Mouse (Mus musculus) layer of hippocampus, postnatal 25 days (tissue): ENCODE data around the gene Pik3cd. TPM values are rescaled to one million over a fixed set of nuclear protein-coding genes. Genes with fewer than 3 reads are reported as not detected.

Experiments used
- DNase-seq, 2 experiments: peaks; one replicate each; pipeline ENCODE4 v3.0.0; 2022; ENCODE audit warnings: mixed read lengths in 2 of 2, low spot score in 1 of 2; ENCODE audit errors: extremely low spot score in 1 of 2
- total RNA-seq, 2 experiments: library from RNA; stranded (reverse); gene quantifications; 2 replicates each; pipeline ENCODE4 v1.2.3; 2021

Gene Pik3cd
- total RNA-seq, 2 experiments from 2014 or later, result 22.9 to 25.2 TPM

DNA sequence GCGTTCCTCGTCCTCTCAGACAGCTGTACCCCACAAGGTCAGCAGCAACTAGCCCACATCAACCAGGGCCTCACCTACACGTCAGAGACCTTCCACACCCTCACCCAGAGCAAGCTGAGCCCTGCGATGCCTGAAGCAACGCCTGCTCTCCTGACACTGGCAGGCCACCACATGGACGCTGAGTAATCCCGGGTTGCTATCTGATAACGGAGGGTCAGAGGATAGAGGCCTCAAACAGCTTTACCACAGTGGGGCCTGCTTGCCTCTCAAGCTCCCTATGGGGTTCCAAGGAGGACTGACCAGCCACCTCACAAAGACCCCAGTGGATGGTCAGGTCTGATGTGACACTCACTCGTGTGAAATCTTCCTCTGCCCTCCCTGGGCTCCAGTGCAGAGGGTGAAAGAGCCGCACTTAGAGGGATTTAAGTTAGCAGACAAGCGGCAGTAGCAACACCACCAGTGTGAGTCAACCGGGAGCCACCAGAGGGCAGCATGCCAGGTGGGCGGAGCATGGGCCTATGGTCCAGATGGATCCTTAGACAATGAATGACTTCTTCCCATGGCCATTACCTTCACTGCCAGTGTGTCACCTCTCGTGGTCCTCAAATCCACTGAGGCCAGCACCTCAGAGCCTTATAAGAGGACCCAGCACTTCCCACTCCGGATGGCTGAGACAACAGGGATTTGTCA lies 23.4 kb upstream of the Pik3cd start:
- peak; percentile 67 to 75 for DNase-seq

GRCm38 (mm10) chr4:149724916-149725470 lies 22.6 kb upstream of the Pik3cd start:
- no peak for DNase-seq

DNA sequence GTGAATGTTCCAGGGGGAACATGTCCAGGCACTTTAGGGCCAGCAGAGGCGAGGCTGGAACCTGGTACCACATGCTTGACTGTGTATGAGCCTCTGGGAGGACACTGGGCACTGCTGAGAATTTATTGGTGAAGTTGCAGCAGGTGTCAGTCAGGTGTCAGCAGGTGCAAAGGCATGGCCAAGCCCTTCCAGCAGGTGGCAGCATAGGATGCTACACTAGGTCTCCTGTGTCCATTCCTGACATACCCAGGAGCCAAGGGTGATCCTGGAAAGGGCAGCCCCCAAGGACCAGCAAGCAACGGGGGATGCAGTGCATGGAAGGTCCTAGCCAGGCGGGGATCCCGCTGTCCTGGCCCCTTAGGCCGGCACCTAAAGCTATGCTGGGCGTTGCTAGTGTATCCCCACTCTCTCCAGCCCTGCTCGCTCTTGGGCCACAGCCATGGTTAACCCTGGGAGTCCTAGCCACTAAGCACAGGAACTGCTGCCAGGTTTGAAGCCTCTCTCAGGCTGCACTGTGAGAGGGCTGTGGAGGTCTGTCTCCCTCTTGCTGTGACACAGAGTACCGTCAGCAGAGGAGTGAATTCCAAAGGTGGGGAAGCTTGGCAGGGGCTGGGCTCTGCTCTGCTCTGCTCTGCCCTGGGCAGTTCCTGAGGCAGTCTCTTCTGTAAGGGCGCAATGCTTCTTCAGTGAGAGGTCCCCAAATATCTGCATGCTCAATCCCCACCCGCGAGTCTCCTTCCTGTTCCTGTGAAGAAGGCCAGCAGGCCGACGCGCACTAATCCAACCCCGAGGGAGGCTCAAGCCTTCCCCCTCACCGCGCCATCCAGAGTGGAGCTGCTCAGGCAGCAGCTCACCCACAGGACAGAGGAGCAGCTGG lies 21.7 kb upstream of the Pik3cd start:
- peak in 1 of 2 experiments; percentile 47 for DNase-seq

- no peak for DNase-seq
Measured at GRCm38 (mm10) chr4:149723021-149723390, 20.6 kb upstream of the Pik3cd start.

DNA sequence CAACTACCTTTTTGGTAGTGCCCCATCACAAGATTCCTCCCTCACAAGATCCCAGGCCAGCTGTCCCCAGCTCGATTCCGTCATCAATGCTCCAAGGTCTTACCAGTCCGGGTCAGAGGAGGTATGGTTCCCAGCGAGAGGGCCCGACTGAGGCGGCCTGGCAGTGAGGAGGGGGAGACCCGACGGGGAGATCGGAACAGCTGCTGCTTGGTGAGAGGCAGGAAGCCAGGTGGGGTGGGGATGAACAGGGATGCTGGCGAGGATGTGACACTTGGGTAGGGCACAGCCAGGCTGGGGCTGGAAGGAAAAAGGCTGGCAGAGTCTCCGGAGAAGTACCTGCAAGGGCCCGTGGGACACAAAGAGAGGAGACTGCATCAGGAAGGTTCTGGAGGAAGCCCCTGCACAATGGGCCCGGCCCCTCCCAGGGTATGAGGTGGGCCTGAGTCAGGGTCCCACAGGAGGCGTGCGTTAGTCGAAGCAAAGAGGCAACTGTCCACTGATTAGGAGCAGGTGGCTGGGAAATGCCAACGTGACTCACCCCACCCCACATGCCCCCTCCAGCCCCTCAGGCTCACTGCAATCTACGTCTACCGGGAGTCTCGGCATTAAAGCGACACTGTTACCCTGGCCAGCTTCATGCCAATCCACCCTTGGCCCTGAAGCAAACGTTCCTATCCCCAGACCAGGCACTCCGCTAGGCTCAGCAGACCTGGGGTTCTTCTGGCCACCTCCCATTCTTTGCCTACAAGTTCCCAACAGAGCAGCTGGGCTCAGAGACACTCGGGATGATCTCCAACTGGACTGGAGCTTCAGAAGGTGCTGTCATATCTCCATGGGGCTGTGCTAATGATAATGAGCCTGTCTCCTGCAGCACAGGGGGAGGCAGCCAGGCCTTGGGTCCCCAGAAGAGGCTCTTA lies 20.0 kb upstream of the Pik3cd start:
- DNase-seq, result no peak

DNA sequence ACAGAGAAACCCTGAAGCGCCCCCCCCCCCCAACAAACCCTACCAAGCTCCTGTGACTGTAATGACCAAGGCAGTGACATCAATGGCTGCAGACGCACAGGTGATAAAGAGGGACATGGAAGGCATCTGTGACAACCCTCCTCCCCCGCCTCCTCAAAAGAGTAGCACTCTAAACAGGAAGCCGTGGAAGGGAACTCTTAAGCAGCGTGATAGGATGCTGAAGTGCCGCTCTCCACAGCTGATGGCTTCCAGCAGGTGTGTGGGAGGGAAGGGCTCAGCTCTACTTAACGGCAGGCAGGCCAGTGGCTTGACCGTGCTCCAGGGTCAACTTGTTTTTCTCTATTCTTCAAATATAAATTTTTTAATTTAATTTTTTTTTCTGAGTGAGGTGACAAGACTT lies 18.8 kb upstream of the Pik3cd start:
- no peak for DNase-seq

DNA sequence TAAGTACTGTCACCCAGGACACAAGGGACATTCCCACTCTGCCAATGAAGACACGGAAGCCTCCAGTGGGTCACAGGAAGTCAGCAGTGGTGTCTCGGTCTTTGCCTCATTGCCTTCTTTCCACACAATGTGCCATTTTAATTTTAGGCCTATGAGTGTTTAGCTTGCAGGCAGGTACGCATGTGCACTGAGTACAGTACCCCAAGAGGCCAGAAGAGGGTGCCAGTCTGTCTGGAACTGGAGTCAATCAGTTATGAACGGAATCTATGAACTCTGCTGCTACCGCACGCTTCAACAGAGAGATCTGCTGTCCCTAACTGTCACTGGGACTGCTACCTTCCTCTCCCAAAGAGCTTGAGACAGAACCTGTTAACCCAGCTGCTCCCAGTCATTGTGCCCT lies 17.3 kb upstream of the Pik3cd start:
- DNase-seq, result peak in 1 of 2 experiments; percentile 61

DNA sequence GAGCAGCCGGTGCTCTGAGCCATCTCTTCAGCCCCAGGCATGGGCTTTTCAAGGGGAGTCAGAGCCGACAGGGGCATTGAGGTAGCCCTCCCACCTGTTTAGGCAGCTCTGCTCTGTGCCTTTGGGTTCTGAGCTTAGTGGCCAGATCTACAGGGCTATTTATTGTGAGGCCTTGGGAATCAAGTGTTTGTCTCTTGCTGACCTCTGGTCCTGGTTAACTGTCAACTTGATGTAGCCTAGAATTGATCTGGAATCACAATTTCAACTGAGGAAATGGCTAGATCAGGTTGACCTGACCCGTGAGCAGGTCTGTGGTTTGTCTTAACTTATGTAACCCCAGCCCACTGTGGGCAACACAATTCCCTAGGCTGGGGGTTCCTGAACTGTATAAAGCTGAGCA lies 12.2 kb upstream of the Pik3cd start:
- DNase-seq, result no peak

DNA sequence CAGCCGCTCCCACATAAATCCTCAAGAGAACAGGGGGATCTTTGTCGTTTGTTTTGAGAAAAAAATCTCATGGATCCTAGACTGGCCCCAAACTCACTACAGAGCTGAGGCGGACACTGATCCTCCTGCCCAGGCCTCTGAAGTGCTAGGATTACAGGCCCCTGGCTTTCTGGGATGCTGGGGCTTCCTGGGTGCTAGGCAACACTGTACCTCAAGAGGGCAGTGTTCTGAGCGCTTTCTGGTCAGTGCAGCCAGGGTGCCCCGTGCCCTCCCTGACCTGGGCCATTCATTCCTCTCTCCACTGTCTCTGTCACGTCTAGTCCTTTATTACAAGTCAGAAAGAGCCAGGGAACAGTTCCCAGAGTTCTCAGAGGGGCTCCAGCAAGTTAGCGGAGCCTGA lies 9.6 kb upstream of the Pik3cd start:
- DNase-seq, result peak in 1 of 2 experiments; percentile 61

GRCm38 (mm10) chr4:149711485-149711884 lies 9.1 kb upstream of the Pik3cd start:
- DNase-seq, result no peak

DNA sequence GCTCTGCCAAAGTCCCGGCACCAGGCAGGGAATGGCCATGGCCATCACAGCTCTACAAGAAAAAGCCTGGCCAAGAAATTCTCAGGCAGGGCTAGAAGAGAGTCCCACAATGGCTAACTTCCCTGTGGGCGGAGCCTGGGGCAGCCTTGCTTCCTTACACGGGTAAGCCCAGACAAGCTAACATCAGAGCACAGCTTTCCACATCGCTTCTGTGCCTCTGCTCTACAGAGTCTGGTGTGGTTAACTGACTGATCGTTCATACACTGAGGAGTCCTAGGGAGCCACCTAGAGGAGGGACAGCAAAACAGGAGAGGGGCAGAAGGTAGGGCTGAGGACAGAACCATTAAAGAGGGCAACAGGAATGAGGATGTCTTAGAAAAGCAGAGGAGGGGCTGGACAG lies 8.1 kb upstream of the Pik3cd start:
- DNase-seq, result peak in 1 of 2 experiments; percentile 39

DNA sequence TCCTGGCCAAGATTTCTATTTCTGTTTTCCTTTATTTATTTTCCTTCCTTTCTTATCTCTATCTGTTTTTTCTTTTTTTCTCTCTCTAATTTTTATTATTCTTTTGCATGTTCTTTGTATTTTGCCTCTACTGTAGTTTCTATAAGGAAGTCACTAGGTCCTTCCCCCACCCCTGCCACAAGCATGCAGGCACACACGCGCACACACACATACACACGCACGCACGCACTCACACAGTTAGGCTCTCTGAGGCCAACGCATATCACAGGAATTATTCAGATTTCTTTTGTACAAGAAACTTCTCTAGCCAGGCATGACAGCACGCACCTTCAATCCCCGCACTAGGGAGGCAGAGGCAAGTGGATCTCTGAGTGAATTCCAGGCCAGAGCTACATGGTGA lies 3.6 kb upstream of the Pik3cd start:
- no peak for DNase-seq

GRCm38 (mm10) chr4:149705298-149705697 lies 2.9 kb upstream of the Pik3cd start:
- no peak for DNase-seq

- no peak for DNase-seq
Measured at GRCm38 (mm10) chr4:149701426-149702209, 753 bp downstream of the Pik3cd start.

DNA sequence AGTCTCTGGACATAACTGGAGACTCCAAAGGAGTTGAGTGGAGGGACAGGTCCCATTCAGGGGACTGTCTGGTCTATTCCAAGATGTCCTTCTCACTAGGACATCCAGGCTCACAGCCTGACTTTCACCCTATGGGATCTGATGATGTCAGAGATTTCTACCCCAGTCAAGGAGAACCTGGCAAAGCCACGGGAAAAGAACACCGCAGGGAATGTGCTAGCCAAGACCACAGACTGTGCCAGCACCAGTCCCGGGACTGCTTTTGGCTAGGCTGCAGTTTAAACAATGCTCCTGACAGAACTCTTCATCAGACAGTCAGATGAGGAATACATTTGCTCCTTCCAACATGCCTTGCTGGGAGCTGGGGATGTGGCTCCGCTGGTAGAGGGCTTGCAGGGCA lies 2.4 kb downstream of the Pik3cd start:
- no peak for DNase-seq

- peak in 1 of 2 experiments; percentile 40 for DNase-seq
Measured at GRCm38 (mm10) chr4:149698197-149698821, 4.1 kb downstream of the Pik3cd start.

DNA sequence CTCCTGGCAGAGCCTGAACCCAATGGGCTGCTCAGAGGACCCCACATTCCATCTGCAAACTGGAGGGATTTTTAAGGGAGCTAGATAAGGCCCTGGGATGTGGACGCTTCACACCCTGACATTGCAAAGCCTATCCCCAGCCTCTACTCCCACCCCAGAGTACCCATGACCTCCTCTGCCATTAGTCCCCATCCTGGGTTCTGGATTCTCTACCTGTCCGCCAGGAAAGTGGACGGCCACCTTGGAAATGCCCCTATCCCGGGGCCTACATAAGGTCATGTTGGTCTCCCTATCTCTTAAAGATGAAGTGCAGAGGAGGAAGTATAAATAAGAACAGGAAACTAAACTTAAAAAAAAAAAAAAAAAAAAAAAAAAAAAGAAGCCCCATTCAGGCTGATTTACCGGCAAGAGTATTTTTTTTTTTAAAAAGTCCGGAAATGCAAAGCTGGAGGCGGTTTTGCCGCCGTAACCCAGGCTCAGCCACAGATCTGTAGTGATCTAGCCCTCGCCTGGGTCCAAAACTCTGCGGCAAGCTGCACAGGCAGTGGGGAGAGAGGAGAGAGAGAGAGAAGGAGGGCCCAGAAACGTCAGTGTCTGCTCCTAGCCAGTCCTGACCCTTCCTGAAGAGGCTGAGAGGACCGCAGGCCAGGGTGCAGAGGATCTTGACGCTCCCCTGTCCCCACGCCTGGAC lies 4.7 kb downstream of the Pik3cd start:
- DNase-seq, result no peak

- no peak for DNase-seq
Measured at GRCm38 (mm10) chr4:149696189-149696971, 6.0 kb downstream of the Pik3cd start.
